Mouse (Mus musculus): ENCODE measurements around the gene Gtpbp2. TPM values are rescaled to one million over a fixed set of nuclear protein-coding genes. Genes with fewer than 3 reads are reported as not detected.

The Gtpbp2 gene
- polyA plus RNA-seq, 1 experiment from 2014 or later: 40.8 TPM

- Histone ChIP-seq H3K4me1 (replicated peaks) (0 out of 2 replicates have a peak, but pooled peaks cover 3% of the 10 kb centered on the region), H3K27me3 (no peaks in the 10 kb centered on the region), H3K9ac (replicated peaks) (no peak overlapping the region), H3K4me3 (replicated peaks) (no peak overlapping the region), H3K4me2 (replicated peaks) (no peak overlapping the region), H3K36me3 (peaks cover 79% of the 10 kb centered on the region), H3K27ac (no peak overlapping the region), H3K9me3 (no peaks in the 10 kb centered on the region)
- 89% methylated on average over 6 of the region's 6 CpGs for WGBS
- ATAC-seq: no peak
Observed at GRCm38 (mm10) chr17:46127814-46128493, 32.9 kb upstream of the Gtpbp2 start.

DNA sequence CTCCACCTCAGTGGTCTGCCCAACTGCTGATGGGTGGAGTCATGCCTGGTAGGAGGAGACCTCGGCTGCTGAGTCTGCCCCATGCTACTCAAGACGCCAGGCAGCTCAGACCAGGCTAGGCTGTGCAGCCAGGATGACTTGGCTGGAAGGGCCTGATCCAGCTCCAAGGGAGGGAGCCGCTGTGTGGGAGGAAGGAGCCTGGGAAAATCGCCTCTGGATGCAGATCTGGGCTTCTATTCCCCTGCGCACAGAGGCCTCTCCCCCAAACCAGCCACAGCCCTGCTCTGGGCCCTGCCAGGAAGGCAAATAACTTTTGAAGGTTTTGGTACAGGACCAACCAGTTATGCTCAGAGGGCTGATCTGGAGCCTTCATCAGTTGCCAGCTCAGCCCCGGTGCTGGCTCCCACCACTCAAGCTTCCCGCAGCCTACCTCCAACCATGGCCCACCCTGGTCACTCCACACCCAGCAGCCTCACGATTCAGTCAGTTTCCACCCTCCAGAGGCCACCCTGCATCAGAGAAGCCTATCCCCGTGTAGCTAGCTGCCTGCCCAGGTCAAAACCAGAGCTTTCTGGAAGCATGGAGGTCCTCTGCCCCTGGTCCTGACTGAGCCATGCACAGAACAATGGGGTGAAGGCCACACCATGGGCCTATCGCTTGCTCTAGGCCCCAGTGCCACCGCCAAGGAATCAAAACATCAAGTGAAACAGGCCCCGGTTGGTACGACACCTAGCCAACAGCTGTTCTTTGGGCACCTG, 30.9 kb upstream of the Gtpbp2 start:
- H3K27ac ChIP-seq: no peak overlapping the region
- H3K36me3 ChIP-seq: peaks cover 63% of the 10 kb centered on the region
- ATAC-seq: no peak
- H3K4me3 ChIP-seq (replicated peaks): no peak overlapping the region
- no peaks in the 10 kb centered on the region for H3K27me3 ChIP-seq
- H3K9ac ChIP-seq (replicated peaks): no peak overlapping the region
- no peak overlapping the region for H3K4me2 ChIP-seq (replicated peaks)
- 0 out of 2 replicates have a peak, but pooled peaks cover 3% of the 10 kb centered on the region for H3K4me1 ChIP-seq (replicated peaks)
- 83% methylated on average over 13 of the region's 13 CpGs for WGBS
- H3K9me3 ChIP-seq: no peaks in the 10 kb centered on the region

DNA sequence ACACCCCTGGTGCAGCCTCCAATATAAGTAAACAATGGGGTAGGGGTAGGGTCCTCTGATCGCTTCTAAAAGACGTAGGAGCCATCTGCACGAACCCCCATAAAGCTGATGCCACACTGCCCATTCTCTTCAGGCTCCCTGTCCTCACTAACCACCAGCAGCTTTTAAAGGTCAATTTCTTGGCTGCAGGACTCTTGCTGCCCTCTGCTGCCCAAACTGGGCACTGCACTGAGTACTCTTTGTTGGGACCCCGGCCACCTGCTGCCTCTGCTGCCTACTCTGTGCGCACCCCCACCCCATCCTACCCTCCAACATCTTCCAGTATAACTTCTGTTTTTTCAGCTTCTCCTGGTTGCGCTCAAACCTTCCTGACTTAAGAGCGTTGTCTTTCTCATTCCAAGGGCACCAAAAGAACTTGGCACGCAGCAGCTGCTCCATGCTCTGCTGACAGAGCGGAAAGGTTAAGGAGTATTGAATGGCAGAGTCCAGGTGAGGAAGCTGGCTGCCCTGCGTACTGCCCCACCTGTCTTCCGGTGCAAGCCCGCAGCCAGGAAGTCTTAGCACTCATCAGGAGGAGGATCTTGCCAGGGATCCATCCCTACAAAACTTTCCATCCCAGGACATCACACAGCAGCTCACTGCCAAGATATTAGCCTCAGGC, 28.6 kb upstream of the Gtpbp2 start:
- H3K4me1 ChIP-seq (replicated peaks): 0 out of 2 replicates have a peak, but pooled peaks cover 3% of the 10 kb centered on the region
- H3K27me3 ChIP-seq: no peaks in the 10 kb centered on the region
- WGBS: 13% methylated on average over 12 of the region's 12 CpGs
- H3K4me2 ChIP-seq (replicated peaks): no peak overlapping the region
- H3K27ac ChIP-seq: no peak overlapping the region
- no peaks in the 10 kb centered on the region for H3K9me3 ChIP-seq
- H3K4me3 ChIP-seq (replicated peaks): no peak overlapping the region
- ATAC-seq: peak; percentile 51; the same call in 1 of the 2 replicates
- no peak overlapping the region for H3K9ac ChIP-seq (replicated peaks)
- H3K36me3 ChIP-seq: peaks cover 48% of the 10 kb centered on the region

DNA sequence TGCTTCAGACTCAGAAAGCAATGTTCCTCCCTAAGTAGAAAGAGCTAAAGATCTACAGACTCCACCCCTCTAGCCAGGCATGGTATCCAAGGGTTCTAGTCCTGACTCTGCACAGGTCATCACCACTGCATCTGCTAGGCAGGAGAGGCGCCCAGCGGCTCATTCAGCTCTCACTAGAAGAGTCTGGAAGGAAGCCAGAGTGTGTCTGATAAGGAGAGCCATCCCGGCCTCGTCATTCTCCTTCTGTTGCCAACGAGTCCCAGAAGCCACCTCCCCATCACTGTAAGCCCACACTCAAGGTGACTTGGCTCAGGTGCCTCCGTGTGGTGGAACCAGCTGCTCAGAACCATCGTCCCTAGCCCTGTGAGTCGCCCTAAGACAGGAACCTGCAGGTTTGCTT, 28.0 kb upstream of the Gtpbp2 start:
- WGBS: 82% methylated on average over 8 of the region's 8 CpGs

GRCm38 (mm10) chr17:46138563-46139236, 22.1 kb upstream of the Gtpbp2 start:
- ATAC-seq: no peak
- WGBS: 80% methylated on average over 8 of the region's 8 CpGs
- peaks cover 11% of the 10 kb centered on the region for H3K36me3 ChIP-seq

More for the DNA sequence above, 28.0 kb upstream of the Gtpbp2 start:
- no peak overlapping the region for H3K4me2 ChIP-seq (replicated peaks)
- no peak for ATAC-seq
- no peak overlapping the region for H3K9ac ChIP-seq (replicated peaks)
- no peak overlapping the region for H3K4me3 ChIP-seq (replicated peaks)
- no peaks in the 10 kb centered on the region for H3K9me3 ChIP-seq
- H3K4me1 ChIP-seq (replicated peaks): 0 out of 2 replicates have a peak, but pooled peaks cover 3% of the 10 kb centered on the region
- no peak overlapping the region for H3K27ac ChIP-seq
- peaks cover 41% of the 10 kb centered on the region for H3K36me3 ChIP-seq
- H3K27me3 ChIP-seq: no peaks in the 10 kb centered on the region

DNA sequence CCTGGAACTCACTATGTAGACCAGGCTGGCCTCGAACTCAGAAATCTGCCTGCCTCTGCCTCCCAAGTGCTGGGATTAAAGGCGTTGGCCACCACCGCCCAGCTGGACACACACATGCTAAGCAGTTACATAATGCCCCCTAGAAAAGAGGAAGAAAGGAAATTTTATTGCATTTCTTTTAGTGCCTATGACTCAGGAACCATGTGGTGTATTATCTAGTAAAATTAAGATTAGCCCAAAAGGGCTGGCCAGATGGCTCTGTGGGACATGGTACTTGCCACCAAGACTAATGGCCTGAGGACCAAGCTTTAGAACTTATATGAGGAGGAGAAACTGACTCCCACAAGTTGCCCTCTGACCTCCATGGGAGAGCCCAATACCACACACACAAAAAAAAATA, 21.0 kb upstream of the Gtpbp2 start:
- WGBS: 94% methylated on average over 3 of the region's 3 CpGs
- Histone ChIP-seq H3K4me2 (replicated peaks) (no peak overlapping the region), H3K4me1 (replicated peaks) (peaks cover 15% of the 10 kb centered on the region), H3K9ac (replicated peaks) (no peak overlapping the region), H3K4me3 (replicated peaks) (no peak overlapping the region), H3K9me3 (no peaks in the 10 kb centered on the region), H3K36me3 (peaks cover 8% of the 10 kb centered on the region), H3K27ac (no peak overlapping the region), H3K27me3 (no peaks in the 10 kb centered on the region)
- no peak for ATAC-seq

More at GRCm38 (mm10) chr17:46138563-46139236, 22.1 kb upstream of the Gtpbp2 start:
- no peak overlapping the region for H3K4me3 ChIP-seq (replicated peaks)
- H3K27me3 ChIP-seq: no peaks in the 10 kb centered on the region
- H3K4me1 ChIP-seq (replicated peaks): peaks cover 11% of the 10 kb centered on the region
- H3K9me3 ChIP-seq: no peaks in the 10 kb centered on the region
- no peak overlapping the region; the same call in 1 of the 2 replicates for H3K9ac ChIP-seq (replicated peaks)
- no peak overlapping the region for H3K27ac ChIP-seq
- no peak overlapping the region for H3K4me2 ChIP-seq (replicated peaks)

GRCm38 (mm10) chr17:46143578-46144423, 17.0 kb upstream of the Gtpbp2 start, which contains the start of gene Rsph9:
Gene Rsph9, minus strand, starts transcription at chr17:46144216.
- no peak within 1 kb of the TSS for H3K27ac ChIP-seq
- peak; percentile 94 for ATAC-seq

DNA sequence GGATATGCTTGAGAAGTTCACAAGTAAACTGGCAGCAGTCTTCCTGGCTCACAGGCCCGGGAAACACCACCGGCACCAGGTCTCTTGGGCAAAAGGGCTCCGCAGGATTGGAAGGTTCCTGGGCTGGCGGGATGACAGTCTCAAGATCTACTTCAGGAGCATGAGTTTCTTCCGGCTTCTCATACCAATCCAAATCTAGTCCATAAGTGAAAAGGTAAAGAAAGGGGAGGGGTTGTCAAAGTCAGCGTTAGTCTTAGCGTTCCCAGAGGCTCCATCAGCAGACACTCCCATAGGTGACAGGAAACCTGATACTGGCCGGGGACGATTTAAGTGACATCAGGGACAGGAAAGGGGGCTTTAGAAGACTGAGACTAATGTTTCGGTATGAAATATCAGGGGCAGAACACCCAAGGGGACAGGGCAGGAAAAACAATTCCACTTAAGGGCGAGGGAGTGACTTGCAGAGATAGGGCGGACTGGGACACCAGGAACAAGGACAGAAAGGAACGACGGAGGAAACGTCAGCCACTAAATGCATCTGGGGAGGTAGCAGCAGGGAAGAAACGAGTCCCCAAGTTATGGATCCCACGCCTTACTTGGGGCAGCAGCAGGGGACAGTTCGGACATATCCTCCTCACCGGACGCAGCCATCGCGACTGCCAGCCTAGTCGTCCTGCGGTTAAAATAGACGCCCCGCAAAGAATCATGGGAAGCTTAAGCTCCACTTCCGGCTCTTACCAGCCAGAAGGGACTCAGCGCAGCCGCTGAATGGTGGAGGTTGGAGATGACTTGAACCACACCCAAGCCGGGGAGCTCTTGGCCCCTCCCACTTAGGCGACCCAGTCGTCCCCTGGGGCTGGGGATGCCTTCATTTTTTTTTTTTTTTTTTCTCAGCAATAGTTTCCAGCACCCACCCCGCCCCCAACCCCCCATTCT, 7.7 kb upstream of the Gtpbp2 start, which contains the start of gene Mad2l1bp:
Gene Mad2l1bp (minus strand): TSS at position 707 of the 936 bp plus-strand sequence.
- Histone ChIP-seq H3K27me3 (no peaks in the 10 kb centered on the region), H3K4me3 (replicated peaks) (peak within 1 kb of the TSS; percentile 70), H3K9me3 (no peaks in the 10 kb centered on the region), H3K36me3 (peaks cover 15% of the 10 kb centered on the region), H3K27ac (0 out of 2 replicates have a peak within 1 kb of the TSS, but pooled peaks have one; percentile 62), H3K9ac (replicated peaks) (peak within 1 kb of the TSS; percentile 74), H3K4me2 (replicated peaks) (peak within 1 kb of the TSS; percentile 85), H3K4me1 (replicated peaks) (peaks cover 10% of the 10 kb centered on the region)
- ATAC-seq: peak; percentile 91
- whole genome bisulfite sequencing: 9% methylated on average over 33 of the region's 33 CpGs

More at GRCm38 (mm10) chr17:46143578-46144423, 17.0 kb upstream of the Gtpbp2 start, which contains the start of gene Rsph9:
- WGBS: 5% methylated on average over 37 of the region's 37 CpGs
- peak within 1 kb of the TSS; percentile 69 for H3K4me2 ChIP-seq (replicated peaks)
- peaks cover 31% of the 10 kb centered on the region for H3K36me3 ChIP-seq
- peaks cover 15% of the 10 kb centered on the region for H3K4me1 ChIP-seq (replicated peaks)
- no peaks in the 10 kb centered on the region for H3K9me3 ChIP-seq
- peak within 1 kb of the TSS; percentile 48 for H3K4me3 ChIP-seq (replicated peaks)
- H3K27me3 ChIP-seq: no peaks in the 10 kb centered on the region
- H3K9ac ChIP-seq (replicated peaks): peak within 1 kb of the TSS; percentile 66

DNA sequence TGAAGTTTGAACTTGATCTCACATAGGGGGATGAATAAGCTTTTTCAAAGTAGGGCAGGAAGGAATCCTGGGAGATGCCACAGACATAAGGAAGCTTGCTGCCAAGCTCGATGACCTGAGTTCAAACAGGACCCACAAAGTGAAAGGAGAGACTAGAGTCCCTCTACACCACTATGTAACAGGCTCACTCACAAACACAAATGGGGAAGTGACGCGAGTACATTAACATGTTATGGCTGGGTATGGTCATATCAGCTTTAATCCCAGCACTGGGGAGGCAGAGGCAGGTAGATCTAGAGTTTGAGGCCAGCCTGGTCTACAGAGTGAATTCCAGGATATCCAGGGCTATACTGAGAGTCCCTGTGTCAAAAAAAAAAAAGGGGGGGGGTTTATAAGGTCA, 6.5 kb upstream of the Gtpbp2 start:
- Histone ChIP-seq H3K27ac (no peak overlapping the region), H3K4me1 (replicated peaks) (peaks cover 10% of the 10 kb centered on the region), H3K4me3 (replicated peaks) (no peak overlapping the region), H3K27me3 (no peaks in the 10 kb centered on the region), H3K9ac (replicated peaks) (no peak overlapping the region), H3K9me3 (no peaks in the 10 kb centered on the region), H3K36me3 (0 out of 2 replicates have a peak, but pooled peaks cover 4% of the 10 kb centered on the region), H3K4me2 (replicated peaks) (peak overlapping the region; percentile 85; the same call in 1 of the 2 replicates)
- 98% methylated on average over 3 of the region's 3 CpGs for WGBS
- ATAC-seq: no peak

GRCm38 (mm10) chr17:46156680-46157079, 4.2 kb upstream of the Gtpbp2 start:
- no peak overlapping the region for H3K9ac ChIP-seq (replicated peaks)
- no peak overlapping the region for H3K27ac ChIP-seq
- no peaks in the 10 kb centered on the region for H3K27me3 ChIP-seq
- H3K36me3 ChIP-seq: no peaks in the 10 kb centered on the region
- 83% methylated on average over 5 of the region's 5 CpGs for WGBS
- no peak for ATAC-seq
- no peaks in the 10 kb centered on the region for H3K9me3 ChIP-seq
- no peak overlapping the region for H3K4me2 ChIP-seq (replicated peaks)
- no peak overlapping the region for H3K4me3 ChIP-seq (replicated peaks)
- H3K4me1 ChIP-seq (replicated peaks): peaks cover 22% of the 10 kb centered on the region

Measured in midbrain, embryonic 13.5 days (tissue).